Mouse (Mus musculus): Measurements from ENCODE around the gene Tmcc1.

Gene Tmcc1

DNA sequence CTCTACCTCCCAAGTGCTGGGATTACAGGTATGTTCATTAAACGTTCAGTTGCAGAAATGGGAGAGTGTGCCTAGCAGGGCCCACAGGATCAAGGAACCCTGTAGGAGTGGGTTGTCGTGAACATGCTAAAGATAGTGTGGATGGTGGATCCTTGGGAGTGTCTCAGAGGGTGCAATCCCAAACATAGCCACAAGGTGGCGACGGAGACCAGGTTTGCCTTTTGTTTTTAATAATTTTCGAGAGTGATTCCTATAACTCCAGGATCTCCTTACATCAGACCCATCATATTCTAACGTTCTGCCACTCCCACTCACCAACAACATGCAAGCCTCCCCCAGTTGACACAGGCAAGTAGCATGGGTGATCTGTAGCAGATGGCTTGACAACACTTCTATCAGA is 182.7 kb downstream of the Tmcc1 start:
- peak; percentile 80 for DNase-seq

DNA sequence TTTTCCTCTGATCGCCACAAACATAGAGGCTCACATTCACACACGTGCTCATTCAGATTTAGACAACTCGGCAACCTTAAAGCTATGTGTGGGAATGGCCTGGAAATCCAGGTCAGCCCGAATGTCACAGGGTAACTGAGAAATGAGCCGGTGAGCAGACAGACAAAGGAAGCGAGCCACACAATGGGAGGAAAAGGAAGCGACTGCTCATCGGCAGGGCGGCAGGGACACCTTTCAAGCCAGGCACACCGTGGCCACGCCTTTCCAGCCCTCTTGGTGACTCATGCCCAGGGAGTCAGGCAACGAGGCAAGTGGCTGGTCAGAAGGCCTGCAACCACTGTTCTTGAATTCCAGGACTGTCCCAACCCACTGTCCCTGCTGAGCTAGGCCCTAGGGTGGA is 183.9 kb downstream of the Tmcc1 start:
- DNase-seq: no peak

DNA sequence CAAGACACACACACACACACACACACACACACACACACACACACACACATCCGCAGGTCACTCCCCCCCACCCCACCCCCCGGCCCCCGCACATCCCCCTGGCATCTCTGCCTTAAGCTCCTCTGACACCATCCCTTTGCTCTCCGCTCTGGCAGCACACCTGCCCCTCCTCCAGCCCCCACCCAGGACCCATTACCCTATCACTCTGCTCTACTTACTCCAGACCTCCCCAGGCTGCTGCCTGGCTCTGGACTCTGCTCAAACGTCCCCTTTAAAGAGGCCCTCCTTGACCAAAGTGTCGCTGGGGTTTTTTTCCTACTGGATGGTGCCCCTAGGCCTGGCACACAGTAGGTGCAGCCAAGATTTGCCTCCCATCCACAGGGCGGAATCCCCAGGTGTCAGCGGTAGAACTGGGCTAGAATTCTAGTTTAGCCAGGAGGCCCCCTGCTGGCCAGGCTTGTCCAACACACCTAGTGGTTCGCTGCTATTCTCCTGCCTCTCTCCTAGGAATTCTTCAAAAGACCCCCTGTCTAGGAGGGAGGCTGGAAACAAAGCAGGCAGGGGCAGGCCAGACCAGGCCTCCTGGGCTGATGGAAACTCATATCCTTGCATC is 185.6 kb downstream of the Tmcc1 start:
- peak; percentile 56 for DNase-seq

DNA sequence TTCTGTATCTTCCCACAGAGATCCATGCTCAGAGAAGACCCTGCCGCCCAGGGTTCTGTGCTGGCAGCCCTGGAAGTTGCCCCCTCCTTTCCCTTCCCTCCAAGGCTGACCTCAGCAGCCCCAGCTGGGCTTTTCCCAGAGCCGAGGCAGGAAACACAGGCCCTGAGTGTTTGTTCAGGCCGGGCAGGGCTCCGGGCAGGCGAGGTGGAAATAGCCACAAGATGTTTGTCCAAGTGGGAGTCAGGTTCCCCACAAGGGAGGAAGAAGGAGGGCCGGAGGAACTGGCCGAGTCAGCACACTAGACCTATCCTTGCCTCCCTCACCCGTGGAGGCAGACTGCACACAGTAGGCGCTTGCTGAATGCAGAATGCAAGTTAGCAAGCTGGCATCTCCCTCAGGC is 186.6 kb downstream of the Tmcc1 start:
- no peak for DNase-seq

DNA sequence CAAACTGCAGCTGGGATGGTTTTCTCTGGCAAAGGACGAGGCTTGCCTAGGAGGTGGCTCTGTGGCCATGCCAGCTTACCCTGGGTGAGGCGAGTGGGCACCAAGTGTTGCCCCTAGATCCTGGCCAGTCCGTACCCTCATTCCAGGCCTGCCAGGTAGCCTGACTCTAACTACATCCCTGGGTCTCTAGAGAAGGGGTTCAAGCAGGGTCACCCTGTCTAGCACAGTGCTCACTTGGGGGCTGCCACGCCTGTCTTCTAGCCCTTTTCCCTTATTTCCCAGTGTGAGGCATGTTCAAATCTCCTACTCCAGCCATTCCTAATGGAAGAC is 187.4 kb downstream of the Tmcc1 start:
- no peak for DNase-seq

DNA sequence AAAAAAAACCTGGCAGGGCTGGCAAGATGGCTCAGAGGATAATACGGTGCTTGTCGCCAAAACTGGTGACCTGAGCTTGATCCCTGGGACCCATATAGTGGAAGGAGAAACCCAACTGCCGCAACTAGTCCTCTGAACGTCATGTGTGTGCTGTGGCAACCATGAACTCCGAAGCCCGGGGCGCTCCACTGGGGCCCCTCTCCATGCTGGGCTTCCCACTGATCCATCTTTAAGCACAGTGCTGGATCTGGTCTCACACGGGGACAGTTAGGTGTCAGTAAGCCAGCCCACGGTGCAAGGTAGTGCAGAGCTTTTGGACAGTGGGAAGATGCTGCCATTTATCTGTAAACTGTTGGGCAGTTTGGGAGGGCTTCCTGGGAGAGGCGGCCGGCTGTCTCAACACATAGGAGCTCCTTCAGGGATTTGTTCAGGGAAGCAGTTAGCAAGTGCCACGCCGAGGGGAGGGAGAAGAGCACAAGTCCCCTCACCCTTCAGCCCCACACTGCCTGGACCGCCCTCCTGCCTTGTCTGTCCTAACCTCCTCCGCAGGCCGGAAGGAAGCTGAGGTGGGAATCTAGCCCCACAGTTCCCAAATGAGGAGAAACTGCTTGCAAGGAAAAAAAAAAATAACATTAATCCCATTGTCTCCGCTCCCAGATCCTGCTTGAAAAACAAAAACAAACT is 187.9 kb downstream of the Tmcc1 start:
- no peak for DNase-seq

DNA sequence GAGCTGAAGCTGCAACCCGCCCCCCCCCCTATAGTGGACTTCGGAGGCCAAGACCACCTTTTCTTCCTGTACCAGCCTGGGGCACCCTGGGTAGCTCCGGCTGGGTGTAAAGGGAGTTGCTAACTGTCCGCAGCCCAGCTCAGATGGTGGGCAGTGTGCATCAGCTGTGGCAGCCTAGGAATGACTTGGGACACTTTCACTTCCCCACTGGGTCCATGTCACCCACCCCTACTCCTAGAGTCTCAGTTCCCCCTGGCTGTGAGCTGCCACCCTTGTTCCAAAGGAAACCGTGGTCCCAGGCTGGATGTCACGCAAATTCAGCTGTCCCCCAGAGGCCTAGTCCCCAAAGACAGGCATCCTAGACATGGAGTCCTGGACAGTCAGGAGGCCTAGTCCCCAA is 188.6 kb downstream of the Tmcc1 start:
- DNase-seq: no peak

DNA sequence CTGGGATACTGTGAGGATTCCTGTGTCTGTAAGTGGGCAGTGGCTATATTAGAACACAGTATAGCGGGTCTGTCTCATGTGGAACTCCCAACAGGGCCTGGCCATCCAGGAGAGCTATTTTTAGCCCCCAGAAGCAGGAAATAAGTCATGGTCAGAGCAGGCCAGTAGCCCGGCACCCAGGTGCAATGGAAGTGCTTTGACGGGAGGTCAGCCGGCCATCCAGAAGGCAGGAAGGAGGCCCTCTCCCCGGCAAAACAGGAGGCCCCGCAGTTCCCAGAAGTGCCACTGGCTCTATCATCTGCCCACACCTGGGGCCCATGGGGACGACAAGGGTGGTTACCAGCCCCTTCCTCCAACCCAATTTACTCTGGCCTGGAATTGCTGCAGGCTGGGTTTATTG is 189.2 kb downstream of the Tmcc1 start:
- DNase-seq: no peak

DNA sequence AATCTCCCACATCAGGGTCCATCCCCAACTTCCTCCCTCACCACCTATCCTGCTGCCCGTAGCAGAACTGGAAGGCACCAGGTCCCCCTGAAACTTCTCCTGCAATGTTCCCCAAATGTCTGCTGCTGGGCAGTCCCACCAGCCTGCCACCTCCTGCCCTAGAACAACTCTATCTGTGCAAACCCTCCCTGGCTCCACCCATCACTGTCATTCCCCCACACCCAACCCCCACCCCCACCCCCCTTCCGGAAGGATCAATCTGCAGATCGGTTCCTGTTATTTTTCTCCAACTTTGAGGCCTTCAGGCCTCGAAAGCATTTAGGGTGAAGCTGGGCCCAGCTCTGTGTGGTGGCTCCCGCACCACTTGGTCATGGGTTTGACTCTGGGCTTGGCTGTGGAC is 189.8 kb downstream of the Tmcc1 start:
- DNase-seq: no peak

DNA sequence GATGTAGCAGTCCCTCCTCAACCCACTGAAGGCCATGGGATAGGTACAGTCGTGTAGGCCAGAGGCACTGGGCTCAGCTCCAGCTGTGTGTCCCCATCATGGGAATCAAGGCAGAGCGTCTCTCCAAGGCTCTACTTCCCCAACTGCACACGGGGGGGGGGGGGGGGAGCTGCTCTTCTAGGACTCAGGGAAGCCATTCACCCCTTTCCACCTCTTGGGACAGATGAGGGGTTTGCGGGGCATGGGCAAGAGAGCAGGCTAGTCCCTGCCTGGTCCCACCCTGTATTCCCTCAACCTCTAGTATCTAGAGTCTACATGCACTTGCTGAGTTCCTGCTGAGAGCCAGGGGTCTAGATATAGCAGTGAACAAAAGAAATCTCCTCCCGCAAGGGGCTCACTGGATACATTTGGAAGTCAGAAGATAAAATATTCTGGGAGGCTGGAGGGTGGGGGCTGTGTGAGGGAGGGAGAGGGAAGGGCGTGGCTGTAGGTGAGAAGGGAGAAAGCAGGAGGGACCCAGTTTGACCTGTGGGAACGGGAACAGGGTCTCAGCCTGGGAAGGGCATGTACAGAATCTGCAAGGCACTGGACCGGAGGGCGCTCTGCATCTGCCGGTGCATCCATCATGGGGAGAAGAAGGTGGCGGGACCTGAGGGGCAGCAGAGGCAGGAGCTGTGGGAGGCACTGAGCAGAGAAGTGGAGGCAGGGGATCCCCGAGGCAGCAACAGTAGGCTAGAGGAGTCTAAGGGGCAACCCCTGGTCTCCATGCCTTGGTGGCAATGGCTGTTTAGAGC is 190.8 kb downstream of the Tmcc1 start:
- DNase-seq: no peak

DNA sequence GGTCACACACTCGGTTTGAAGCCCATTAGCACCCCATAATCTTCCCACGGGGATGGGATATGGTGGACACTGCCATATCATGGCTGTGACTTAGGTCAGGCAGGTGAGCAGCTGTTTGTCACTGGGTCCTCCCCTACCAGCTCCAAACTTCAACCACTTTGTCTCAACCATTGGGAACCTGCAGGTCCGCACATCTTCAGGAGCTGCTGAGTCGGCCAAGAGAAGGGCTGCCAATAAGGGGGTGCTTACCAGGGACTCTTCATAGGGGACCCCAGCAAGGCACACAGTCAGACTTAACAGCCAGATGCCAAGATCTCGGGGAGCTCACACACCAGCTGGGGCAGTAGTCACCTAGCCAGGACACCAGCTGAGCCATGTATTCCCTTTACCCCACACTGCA is 192.4 kb downstream of the Tmcc1 start:
- no peak for DNase-seq

DNA sequence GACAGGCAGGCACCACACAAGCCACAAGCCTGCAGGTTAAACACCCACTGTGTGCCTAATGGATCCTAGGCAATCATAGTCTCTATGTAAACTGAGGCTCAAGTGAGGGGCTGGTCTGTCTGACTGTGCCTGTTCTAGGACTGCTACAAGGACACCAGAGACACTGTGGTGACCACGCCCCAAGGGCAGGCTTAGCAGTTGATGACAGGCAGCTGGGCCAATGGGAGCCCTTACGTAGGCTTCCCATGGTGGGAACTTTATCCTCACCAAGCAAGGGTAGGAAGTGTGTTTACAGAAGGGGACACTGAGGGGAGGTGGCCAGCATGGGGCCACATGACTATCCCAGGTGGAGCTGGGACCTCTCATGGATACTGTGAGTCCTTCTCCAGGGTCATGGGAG is 194.1 kb downstream of the Tmcc1 start:
- DNase-seq: no peak

DNA sequence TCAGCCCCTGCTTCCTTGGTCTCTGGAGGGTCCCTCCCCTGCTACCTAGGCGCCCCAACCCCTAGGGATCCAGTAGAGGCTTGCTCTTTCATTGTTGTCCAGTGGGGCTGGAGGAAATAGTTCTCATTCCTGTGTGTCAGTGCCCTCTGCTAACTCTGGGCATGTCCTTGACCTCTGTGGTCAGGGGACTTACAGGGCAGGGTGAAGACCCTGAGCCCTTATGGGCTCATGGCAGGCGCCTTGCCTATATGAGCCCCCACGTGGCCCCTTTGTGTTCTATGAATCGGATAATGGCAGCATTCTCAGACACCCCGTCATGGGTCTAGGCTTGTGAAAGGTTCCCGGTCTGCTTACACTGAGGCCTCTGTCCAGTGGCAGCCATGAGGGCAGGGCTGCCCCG is 194.5 kb downstream of the Tmcc1 start:
- no peak for DNase-seq

DNA sequence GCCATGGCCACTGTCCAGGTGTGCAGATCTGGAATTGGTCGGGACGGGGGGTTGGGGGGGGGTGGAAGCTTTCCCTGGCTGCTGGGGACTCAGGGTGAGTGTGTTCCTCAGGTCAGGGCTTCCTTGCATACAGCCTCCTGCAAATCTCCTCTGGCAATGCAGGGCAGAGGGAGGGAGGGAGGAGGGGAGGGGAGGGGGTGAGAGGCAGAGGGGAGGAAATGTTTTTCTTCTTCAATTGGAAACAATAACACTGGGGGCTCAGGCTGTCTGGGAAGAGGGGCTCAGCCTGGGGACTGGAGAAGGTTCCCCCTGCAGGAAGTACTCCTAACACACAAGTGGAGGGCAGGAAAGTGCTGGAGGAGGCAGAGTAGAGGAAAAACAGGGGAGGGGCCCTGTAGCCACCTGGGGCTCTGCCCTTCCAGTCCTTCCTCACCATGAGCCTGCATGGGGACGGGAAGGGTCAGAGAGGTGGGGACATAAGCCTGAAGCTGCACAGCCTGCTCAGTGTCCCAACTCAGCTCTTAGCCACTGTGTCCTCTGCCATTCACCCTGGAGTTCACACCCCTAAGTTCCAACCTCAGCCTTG is 195.5 kb downstream of the Tmcc1 start:
- DNase-seq: no peak

DNA sequence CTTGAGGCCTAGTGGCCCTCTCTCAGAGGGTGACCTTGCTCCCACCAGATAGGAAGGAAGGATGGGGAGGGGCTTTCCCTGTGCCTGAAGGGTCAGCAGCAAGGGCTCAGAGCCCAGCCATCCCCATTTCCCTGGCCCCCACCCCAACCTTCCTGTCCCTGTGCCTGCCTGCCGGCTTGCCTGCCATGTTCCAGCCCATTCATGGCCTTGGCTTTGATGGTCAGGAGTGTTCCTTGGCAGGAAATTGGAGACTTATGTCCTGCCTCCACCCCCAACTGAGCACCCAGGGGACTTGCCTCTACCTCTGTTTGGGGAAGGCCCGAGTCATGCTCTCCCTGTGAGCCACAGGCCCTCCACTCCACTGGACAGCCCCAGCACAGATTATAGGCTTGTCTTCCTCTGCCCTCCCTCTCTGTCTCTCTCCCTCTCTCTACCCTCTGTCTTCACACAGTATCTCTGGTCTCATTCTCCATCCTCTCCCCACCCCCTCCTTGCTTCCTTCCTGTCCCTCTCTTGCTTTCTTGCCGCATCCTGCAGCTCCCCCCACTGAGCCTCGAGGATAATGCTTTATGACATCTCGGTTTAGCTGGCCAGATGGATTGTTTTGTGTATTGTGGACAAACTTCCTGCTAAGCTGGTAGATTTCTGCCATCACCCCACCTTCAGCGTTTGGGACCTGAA is 197.0 kb downstream of the Tmcc1 start:
- DNase-seq: no peak

DNA sequence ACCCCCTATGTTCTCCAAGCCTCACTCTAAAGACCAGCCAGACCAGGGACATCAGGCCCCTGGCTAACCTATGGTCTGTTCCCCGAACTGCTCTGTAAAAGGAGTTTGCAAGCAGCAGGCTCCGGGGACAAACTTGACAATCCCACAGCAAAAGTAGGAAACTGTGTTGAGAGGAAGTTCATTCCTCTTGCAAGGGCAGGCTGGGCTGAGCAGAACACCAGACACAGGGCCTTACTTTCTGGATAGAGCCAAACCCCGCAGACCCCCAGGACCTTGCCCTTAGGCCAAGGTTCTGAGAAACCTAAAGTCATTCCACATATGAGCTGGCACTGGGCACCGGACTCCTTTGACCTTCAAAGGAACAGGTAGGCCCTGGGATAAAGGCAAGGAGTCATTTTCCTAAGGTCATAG is 197.8 kb downstream of the Tmcc1 start:
- no peak for DNase-seq

DNA sequence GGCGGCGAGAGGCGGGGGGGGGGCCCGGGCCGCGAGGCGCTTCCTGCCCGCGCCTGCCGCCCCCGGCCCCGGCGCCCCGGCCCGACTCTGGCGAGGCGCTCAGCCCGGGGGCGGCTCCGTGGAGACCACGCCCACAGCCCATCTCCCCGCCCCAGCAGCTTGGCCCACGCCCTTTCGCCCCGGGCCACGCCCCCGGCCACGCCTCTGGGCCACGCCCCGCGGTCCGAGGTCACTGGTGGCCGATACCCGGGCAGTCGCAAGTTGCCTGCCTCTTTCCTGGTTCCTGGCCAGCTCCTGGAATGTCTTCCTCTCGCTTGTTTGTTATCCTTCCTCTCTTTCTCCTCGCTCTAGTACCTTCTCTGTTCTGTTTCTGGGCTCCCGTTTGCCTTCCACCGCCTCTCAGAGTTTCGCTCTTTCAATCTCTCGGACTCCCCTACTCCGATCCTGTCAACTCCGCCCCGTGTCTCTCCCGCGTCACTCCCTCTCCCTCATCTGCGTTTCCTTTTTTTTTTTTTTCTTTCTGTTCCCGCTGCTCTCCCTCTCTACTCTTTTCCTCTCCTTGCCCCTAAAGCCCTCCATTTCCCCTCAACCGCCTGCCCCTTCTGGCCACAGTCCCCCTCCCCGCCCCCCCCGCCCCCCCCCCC is 198.3 kb downstream of the Tmcc1 start, which contains the start of gene Plxnd1:
Plxnd1 (minus strand) TSS at position 129 of the 644 bp plus-strand sequence.
- peak; percentile 82 for DNase-seq

DNA sequence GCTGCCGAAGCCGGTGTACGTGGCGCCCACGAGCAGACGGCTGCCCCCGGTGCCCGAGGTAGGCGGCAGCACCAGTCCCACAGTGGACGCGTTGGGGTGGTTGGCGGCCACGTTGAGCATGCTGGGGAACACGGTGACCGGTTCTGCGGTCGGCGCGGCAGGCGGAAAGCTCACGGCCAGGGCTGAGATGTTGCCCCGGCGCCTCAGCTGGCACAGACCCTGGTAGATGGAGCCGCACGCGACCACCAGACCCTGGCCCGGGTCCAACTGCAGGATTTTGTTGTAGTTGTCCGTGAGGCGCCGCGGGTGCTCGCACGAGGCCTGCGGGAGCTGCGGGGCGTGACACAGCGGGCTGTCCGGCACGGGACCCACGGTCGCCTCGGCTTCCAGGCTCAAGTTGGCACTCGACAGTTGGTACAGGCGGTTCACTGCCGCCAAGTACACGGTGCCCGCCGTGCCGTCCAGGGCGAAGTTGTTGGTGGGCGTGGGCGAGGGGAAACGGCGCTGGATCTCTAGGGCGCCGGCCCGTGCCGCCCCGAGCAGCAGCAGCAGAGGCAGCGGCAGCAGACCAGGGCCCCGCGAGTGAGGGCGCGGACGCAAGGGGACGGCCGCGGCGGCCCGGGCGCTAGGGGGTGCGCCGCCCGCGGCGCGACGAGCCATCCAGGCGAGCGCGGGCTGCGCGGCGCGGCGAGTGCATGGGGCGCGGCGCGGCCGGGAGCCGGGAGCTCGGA is 199.0 kb downstream of the Tmcc1 start:
- DNase-seq: no peak

DNA sequence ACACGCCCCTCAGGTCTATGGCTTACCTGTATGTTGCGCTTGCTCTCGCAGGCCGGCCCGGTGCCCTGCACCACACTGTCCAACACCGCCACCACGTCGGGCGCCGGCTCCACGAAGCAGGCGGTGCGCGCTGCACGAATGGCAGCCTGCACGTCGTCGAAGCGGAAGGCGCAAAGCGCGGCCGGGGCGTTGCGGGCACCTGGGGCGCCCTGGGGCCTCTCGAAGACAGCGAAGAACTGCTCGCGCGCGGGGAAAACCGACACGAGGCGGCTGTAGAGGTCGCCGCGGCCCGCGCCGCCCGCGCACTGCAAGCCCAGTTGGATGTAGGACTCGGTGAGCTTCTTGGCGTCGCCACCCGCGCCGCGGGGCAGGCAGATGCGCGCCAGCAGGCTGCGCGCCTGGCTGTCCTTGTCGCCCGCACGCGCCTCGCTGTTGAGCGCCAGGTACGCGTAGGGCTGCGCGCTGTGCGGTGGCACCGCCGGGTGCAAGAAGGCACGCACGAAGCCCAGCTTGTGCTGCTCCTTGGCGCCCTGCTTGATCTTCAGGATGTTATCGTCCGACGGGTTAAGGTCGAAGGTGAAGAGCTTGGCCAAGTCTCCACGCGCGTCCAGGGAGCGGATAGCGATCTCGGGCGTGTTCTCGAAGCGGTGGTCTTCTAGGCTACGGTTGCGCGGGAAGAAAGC is 199.7 kb downstream of the Tmcc1 start:
- DNase-seq: no peak

DNA sequence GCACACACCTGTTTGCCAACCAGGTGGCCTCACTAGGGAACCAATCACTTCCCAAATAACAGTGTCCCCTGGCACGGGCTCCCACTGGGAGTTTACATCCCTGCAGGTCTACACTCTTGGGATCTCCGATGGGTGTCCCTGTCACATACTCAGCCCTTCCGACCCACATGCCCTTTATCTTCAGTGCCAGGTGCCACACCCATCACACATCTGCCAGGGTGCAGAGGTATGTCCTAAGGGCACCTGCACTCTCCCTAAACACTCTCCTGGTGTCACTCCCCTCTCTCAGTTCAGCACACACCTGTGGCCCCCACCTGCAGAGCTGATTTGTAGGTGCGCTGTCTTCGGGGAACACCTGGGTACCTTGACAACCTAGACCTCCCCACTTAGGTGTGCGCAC is 200.3 kb downstream of the Tmcc1 start:
- no peak for DNase-seq

DNA sequence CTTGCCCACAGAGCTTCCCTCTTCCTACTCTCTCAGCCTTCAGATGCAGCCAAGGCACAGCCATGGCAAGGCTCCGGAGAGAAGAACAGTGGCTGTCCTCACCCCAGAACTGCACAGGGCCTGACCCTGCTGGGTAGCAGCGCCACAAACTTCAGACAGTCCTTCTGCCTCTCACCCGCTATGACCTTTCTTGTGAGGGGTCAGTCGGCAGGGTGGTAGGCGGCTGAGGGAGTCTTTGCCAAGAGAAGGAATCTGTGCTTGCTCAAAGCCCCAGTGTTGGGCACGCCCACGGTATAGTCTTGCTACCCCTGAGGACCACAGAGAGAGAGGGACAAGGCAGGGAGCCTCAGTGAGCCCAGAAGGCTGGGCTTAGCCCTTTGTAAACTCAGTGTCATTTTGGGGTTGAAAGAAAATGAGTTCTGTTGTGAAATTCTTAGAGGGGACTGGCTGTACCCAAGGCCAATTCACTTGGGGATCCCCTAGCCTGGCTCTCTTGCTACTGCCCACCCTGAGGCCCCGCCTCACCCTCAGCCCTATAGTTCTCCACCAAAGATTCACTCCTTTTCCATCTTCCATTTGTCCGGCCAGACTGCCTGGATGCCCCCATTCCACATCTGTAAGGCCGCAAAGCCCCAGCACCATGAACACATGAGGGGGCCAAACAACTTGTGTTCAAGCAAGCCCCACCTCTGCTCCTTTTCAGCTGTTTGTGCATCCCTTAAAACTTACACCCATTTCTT is 201.2 kb downstream of the Tmcc1 start:
- DNase-seq: no peak
